Comparison of ENCODE assay signal across 24 mouse cellular contexts in the genomic region with DNA sequence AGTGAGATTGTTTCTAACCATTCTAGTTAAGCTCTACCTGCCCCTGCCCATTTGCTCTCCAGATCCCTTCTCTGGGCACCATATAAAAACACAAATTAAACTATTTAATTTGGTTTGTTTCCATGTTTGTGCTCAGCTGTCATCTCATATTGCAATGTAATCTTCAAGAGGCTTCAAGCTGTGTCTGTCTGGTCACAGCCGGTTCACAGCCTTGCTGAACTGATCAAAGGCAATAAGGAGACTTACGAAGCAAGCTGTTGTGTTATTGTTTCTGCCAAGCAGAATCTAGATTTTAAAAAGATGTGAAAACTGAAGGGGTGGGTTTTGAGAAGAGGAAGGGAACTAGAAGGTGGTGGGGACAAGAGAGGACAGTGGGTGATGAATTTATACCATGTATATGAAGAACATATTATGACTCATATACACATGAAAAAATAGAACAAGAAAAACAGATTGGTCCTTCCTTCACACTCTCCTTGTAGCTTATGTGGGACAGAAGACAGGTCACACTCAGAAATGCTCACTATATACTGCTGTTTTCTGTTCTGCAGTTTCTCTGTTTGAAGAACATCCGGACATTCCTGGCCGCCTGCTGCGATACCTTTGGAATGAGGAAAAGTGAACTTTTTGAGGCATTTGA.
"Had no signal": no experiment of that assay in that cellular context is flagged by ENCODE, and none has a peak within 500 bp of the region (broad histone marks: within the 10 kb centered on the region; RNA-seq: fewer than 3 reads in every experiment).

No protein-coding gene starts in this region.

- H3K9me3 ChIP-seq: limb, embryonic 12.5 days; limb, embryonic 15.5 days; liver, embryonic 12.5 days; liver, embryonic 15.5 days; neural tube, embryonic 13.5 days; stomach, embryonic 15.5 days had no signal

- H3K4me1 ChIP-seq: limb, embryonic 12.5 days; limb, embryonic 15.5 days; liver, embryonic 12.5 days; liver, embryonic 15.5 days; stomach, embryonic 15.5 days had no signal

- H3K36me3 ChIP-seq: limb, embryonic 12.5 days; limb, embryonic 15.5 days; liver, embryonic 12.5 days; liver, embryonic 15.5 days; neural tube, embryonic 13.5 days; stomach, embryonic 15.5 days had no signal

- H3K9ac ChIP-seq: limb, embryonic 12.5 days; limb, embryonic 15.5 days; liver, embryonic 12.5 days; liver, embryonic 15.5 days; neural tube, embryonic 13.5 days; stomach, embryonic 15.5 days had no signal

- DNase-seq: kidney, adult 2 months; kidney, postnatal 25 days; layer of hippocampus, adult 9-11 months; lung, adult 2 months; lung, postnatal 14 days; lung, postnatal 4 days; midbrain, embryonic 14.5 days; retina, postnatal 1 day; right cerebral cortex, postnatal 25 days; spleen, adult 18-20 months; thymus, adult 2 months; thymus, postnatal 14 days; thymus, postnatal 4 days had no signal

- H3K4me2 ChIP-seq: limb, embryonic 12.5 days; limb, embryonic 15.5 days; liver, embryonic 12.5 days; liver, embryonic 15.5 days; midbrain, embryonic 11.5 days; neural tube, embryonic 13.5 days; stomach, embryonic 15.5 days had no signal

- ATAC-seq: liver, embryonic 12.5 days had no signal

- H3K27me3 ChIP-seq: limb, embryonic 12.5 days; limb, embryonic 15.5 days; liver, embryonic 12.5 days; liver, embryonic 15.5 days; neural tube, embryonic 13.5 days; stomach, embryonic 15.5 days had no signal

- H3K4me3 ChIP-seq: layer of hippocampus, adult 2 months; left cerebral cortex, adult 2 months; limb, embryonic 12.5 days; limb, embryonic 15.5 days; liver, embryonic 12.5 days; liver, embryonic 15.5 days; myocyte; neural tube, embryonic 13.5 days; stomach, embryonic 15.5 days had no signal

- H3K27ac ChIP-seq: kidney, postnatal 0 days; layer of hippocampus, adult 2 months; left cerebral cortex, adult 2 months; limb, embryonic 12.5 days; limb, embryonic 15.5 days; liver, embryonic 12.5 days; liver, embryonic 15.5 days; neural tube, embryonic 13.5 days; stomach, embryonic 15.5 days had no signal
